Mouse (Mus musculus): ENCODE results near the gene Tmco4. TPM values are rescaled to one million over a fixed set of nuclear protein-coding genes. Genes with fewer than 3 reads are reported as not detected.

Gene Tmco4
- polyA plus RNA-seq, 1 experiment from 2014 or later = 2.2 TPM

- no peak for ATAC-seq (replicated peaks; ENCODE audit: insufficient number of reproducible peaks, low FRiP score, low TSS enrichment, low read depth)
- Histone ChIP-seq H3K9ac (replicated peaks; ENCODE audit: low read length) (no peak overlapping the region), H3K27ac (replicated peaks; ENCODE audit: low read depth, low read length) (no peak overlapping the region), H3K4me2 (ENCODE audit: low read depth, low read length) (no peak overlapping the region), H3K36me3 (replicated peaks; ENCODE audit: control insufficient read depth, insufficient read depth, low read depth, low read length) (no peaks in the 10 kb centered on the region), H3K4me1 (ENCODE audit: control insufficient read depth, insufficient read depth, low read length) (no peaks in the 10 kb centered on the region), H3K27me3 (ENCODE audit: control insufficient read depth, insufficient read depth, low read length) (no peaks in the 10 kb centered on the region), H3K9me3 (replicated peaks; ENCODE audit: control insufficient read depth, low read length) (no peaks in the 10 kb centered on the region), H3K4me3 (ENCODE audit: low read depth, low read length) (no peak overlapping the region)
- WGBS = 55% methylated on average over 6 of the region's 6 CpGs
- DNase-seq (ENCODE audit: low spot score) = no peak
Measured at GRCm38 (mm10) chr4:139007981-139008536, 35.4 kb downstream of the Tmco4 start.

- ATAC-seq (replicated peaks; ENCODE audit: insufficient number of reproducible peaks, low FRiP score, low TSS enrichment, low read depth) (no peak), DNase-seq (ENCODE audit: low spot score) (no peak)
- Histone ChIP-seq H3K9ac (replicated peaks; ENCODE audit: low read length) (no peak overlapping the region), H3K4me1 (ENCODE audit: control insufficient read depth, insufficient read depth, low read length) (no peaks in the 10 kb centered on the region), H3K27ac (replicated peaks; ENCODE audit: low read depth, low read length) (no peak overlapping the region), H3K4me2 (ENCODE audit: low read depth, low read length) (no peak overlapping the region), H3K4me3 (ENCODE audit: low read depth, low read length) (no peak overlapping the region), H3K36me3 (replicated peaks; ENCODE audit: control insufficient read depth, insufficient read depth, low read depth, low read length) (no peaks in the 10 kb centered on the region), H3K9me3 (replicated peaks; ENCODE audit: control insufficient read depth, low read length) (no peaks in the 10 kb centered on the region), H3K27me3 (ENCODE audit: control insufficient read depth, insufficient read depth, low read length) (no peaks in the 10 kb centered on the region)
- 97% methylated on average over 13 of the region's 13 CpGs for WGBS
Measured at GRCm38 (mm10) chr4:139011201-139011702, 38.6 kb downstream of the Tmco4 start.

DNA sequence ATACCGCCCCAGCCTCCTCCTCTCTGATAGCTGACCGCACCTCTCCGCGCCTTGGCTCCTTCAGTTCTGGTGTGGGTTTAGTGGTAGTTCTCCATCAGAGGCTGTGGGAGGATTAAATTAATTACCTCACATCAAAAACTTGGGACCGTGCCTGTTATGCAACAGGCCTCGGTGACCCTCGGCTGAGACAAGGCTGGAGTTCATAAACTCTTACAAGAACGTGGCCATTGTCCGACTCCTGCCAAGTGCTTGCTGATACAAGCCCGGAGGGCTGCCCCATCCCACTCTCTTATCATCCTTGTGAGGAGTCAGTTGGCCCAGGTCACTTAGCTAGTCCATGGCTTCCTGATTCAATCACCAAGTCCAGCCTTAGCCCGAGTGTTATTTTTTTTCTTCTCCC, 40.6 kb downstream of the Tmco4 start:
- DNase-seq (ENCODE audit: low spot score) = no peak

DNA sequence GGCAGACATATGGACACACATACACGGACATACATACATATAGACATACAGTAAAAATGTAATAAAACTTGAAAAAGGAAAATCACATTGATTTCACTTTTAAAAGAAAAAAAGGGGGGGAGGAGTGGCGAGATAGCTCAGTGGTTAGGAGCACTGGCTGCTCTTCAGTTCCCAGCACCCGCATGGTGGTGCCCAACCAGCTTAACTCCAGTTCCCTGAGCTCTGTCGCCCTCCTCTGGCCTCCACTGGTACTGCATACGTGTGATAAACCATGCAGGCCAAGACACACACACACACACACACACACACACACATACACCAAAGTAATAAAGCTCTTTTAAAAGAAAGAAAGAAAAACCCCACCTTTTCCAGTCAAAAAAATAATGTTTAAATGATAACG, 42.1 kb downstream of the Tmco4 start:
- Histone ChIP-seq H3K9ac (replicated peaks; ENCODE audit: low read length) (no peak overlapping the region), H3K36me3 (replicated peaks; ENCODE audit: control insufficient read depth, insufficient read depth, low read depth, low read length) (no peaks in the 10 kb centered on the region), H3K9me3 (replicated peaks; ENCODE audit: control insufficient read depth, low read length) (no peaks in the 10 kb centered on the region), H3K4me2 (ENCODE audit: low read depth, low read length) (no peak overlapping the region), H3K4me3 (ENCODE audit: low read depth, low read length) (no peak overlapping the region), H3K27me3 (ENCODE audit: control insufficient read depth, insufficient read depth, low read length) (no peaks in the 10 kb centered on the region), H3K4me1 (ENCODE audit: control insufficient read depth, insufficient read depth, low read length) (no peaks in the 10 kb centered on the region), H3K27ac (replicated peaks; ENCODE audit: low read depth, low read length) (no peak overlapping the region)
- DNase-seq (ENCODE audit: low spot score) = no peak
- WGBS = 72% methylated on average over 6 of the region's 6 CpGs
- ATAC-seq (replicated peaks; ENCODE audit: insufficient number of reproducible peaks, low FRiP score, low TSS enrichment, low read depth) = no peak

More for the DNA sequence above, 40.6 kb downstream of the Tmco4 start:
- 90% methylated on average over 11 of the region's 11 CpGs for WGBS
- Histone ChIP-seq H3K4me2 (ENCODE audit: low read depth, low read length) (no peak overlapping the region), H3K27ac (replicated peaks; ENCODE audit: low read depth, low read length) (no peak overlapping the region), H3K9ac (replicated peaks; ENCODE audit: low read length) (no peak overlapping the region), H3K4me3 (ENCODE audit: low read depth, low read length) (no peak overlapping the region), H3K36me3 (replicated peaks; ENCODE audit: control insufficient read depth, insufficient read depth, low read depth, low read length) (no peaks in the 10 kb centered on the region), H3K27me3 (ENCODE audit: control insufficient read depth, insufficient read depth, low read length) (no peaks in the 10 kb centered on the region), H3K4me1 (ENCODE audit: control insufficient read depth, insufficient read depth, low read length) (no peaks in the 10 kb centered on the region), H3K9me3 (replicated peaks; ENCODE audit: control insufficient read depth, low read length) (no peaks in the 10 kb centered on the region)
- ATAC-seq (replicated peaks; ENCODE audit: insufficient number of reproducible peaks, low FRiP score, low TSS enrichment, low read depth) = no peak

DNA sequence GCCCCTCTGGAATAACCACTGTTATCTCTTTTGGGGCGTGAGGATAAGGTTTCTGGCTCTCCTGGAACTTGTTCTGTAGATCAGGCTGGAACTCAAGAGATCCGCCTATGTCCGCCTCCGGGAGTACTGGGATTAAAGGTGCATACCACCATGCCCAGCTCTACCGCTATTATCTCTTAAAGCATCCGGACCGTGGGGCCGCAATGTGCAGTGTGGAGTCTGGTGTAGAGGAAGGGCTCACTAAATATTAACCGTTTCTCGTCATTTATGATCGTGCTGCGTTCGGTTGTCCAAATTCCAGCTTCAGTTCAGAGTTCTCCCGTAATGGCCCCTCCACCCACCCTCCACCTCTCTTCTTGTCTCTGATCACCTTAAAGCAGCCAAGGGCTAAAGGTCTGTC, 45.7 kb downstream of the Tmco4 start:
- no peaks in the 10 kb centered on the region for H3K27me3 ChIP-seq (ENCODE audit: control insufficient read depth, insufficient read depth, low read length)
- H3K27ac ChIP-seq (replicated peaks; ENCODE audit: low read depth, low read length) = no peak overlapping the region
- DNase-seq (ENCODE audit: low spot score) (no peak), ATAC-seq (replicated peaks; ENCODE audit: insufficient number of reproducible peaks, low FRiP score, low TSS enrichment, low read depth) (no peak)
- no peak overlapping the region for H3K4me3 ChIP-seq (ENCODE audit: low read depth, low read length)
- WGBS = 87% methylated on average over 14 of the region's 14 CpGs
- no peaks in the 10 kb centered on the region for H3K9me3 ChIP-seq (replicated peaks; ENCODE audit: control insufficient read depth, low read length)
- no peak overlapping the region for H3K9ac ChIP-seq (replicated peaks; ENCODE audit: low read length)
- H3K4me1 ChIP-seq (ENCODE audit: control insufficient read depth, insufficient read depth, low read length) = no peaks in the 10 kb centered on the region
- H3K4me2 ChIP-seq (ENCODE audit: low read depth, low read length) = no peak overlapping the region
- H3K36me3 ChIP-seq (replicated peaks; ENCODE audit: control insufficient read depth, insufficient read depth, low read depth, low read length) = no peaks in the 10 kb centered on the region

GRCm38 (mm10) chr4:139018976-139019375, 46.3 kb downstream of the Tmco4 start:
- 66% methylated on average over 4 of the region's 4 CpGs for WGBS
- Histone ChIP-seq H3K27me3 (ENCODE audit: control insufficient read depth, insufficient read depth, low read length) (no peaks in the 10 kb centered on the region), H3K27ac (replicated peaks; ENCODE audit: low read depth, low read length) (no peak overlapping the region), H3K4me3 (ENCODE audit: low read depth, low read length) (no peak overlapping the region), H3K4me1 (ENCODE audit: control insufficient read depth, insufficient read depth, low read length) (no peaks in the 10 kb centered on the region), H3K36me3 (replicated peaks; ENCODE audit: control insufficient read depth, insufficient read depth, low read depth, low read length) (no peaks in the 10 kb centered on the region), H3K9me3 (replicated peaks; ENCODE audit: control insufficient read depth, low read length) (no peaks in the 10 kb centered on the region), H3K9ac (replicated peaks; ENCODE audit: low read length) (no peak overlapping the region), H3K4me2 (ENCODE audit: low read depth, low read length) (no peak overlapping the region)
- DNase-seq (ENCODE audit: low spot score) = no peak
- no peak for ATAC-seq (replicated peaks; ENCODE audit: insufficient number of reproducible peaks, low FRiP score, low TSS enrichment, low read depth)

DNA sequence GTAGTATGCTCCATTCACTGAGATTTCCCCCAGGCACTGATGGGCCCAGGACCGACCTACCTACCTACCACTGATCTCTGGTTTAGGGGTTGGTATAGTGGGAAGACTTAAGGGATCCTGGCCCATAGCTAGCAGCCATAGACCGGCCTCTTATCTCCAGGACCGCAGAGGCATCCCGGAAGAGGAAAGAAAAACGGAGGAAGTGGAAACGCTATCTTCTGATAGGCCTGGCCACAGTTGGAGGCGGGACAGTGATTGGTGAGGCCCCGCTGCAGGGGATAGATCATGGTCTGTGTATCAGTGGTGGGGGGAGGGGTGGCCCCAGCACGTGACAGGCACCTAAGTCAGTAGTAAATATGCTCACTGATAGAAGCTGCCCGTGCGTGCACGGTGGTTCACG, 46.7 kb downstream of the Tmco4 start:
- Histone ChIP-seq H3K9ac (replicated peaks; ENCODE audit: low read length) (no peak overlapping the region), H3K4me3 (ENCODE audit: low read depth, low read length) (no peak overlapping the region), H3K27me3 (ENCODE audit: control insufficient read depth, insufficient read depth, low read length) (no peaks in the 10 kb centered on the region), H3K9me3 (replicated peaks; ENCODE audit: control insufficient read depth, low read length) (no peaks in the 10 kb centered on the region), H3K36me3 (replicated peaks; ENCODE audit: control insufficient read depth, insufficient read depth, low read depth, low read length) (no peaks in the 10 kb centered on the region), H3K4me2 (ENCODE audit: low read depth, low read length) (no peak overlapping the region), H3K4me1 (ENCODE audit: control insufficient read depth, insufficient read depth, low read length) (no peaks in the 10 kb centered on the region), H3K27ac (replicated peaks; ENCODE audit: low read depth, low read length) (no peak overlapping the region)
- ATAC-seq (replicated peaks; ENCODE audit: insufficient number of reproducible peaks, low FRiP score, low TSS enrichment, low read depth) (no peak), DNase-seq (ENCODE audit: low spot score) (no peak)
- 71% methylated on average over 13 of the region's 13 CpGs for WGBS

DNA sequence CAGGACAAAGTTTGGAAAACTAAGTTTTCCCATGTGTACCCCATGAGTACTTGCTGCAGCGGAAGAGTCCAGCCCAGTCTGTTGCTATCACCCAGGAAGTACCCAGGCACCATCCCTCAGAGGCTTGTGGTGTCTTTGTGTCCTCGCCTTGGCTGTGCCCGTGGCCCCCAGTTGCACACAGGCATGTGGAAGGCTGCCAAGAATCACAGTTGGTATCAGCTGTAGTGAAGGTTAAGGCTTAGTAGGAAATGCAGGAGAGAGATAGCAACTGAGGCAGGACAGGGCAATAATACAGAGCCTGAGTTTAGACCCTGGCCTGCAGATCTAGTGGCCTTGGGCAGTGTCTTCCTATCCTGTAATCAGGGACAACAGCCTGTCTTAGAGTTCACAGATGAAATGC, 47.7 kb downstream of the Tmco4 start:
- DNase-seq (ENCODE audit: low spot score) (no peak), ATAC-seq (replicated peaks; ENCODE audit: insufficient number of reproducible peaks, low FRiP score, low TSS enrichment, low read depth) (no peak)
- Histone ChIP-seq H3K9me3 (replicated peaks; ENCODE audit: control insufficient read depth, low read length) (no peaks in the 10 kb centered on the region), H3K27me3 (ENCODE audit: control insufficient read depth, insufficient read depth, low read length) (no peaks in the 10 kb centered on the region), H3K4me1 (ENCODE audit: control insufficient read depth, insufficient read depth, low read length) (no peaks in the 10 kb centered on the region), H3K36me3 (replicated peaks; ENCODE audit: control insufficient read depth, insufficient read depth, low read depth, low read length) (no peaks in the 10 kb centered on the region), H3K9ac (replicated peaks; ENCODE audit: low read length) (no peak overlapping the region), H3K4me3 (ENCODE audit: low read depth, low read length) (no peak overlapping the region), H3K27ac (replicated peaks; ENCODE audit: low read depth, low read length) (no peak overlapping the region), H3K4me2 (ENCODE audit: low read depth, low read length) (no peak overlapping the region)
- 91% methylated on average over 3 of the region's 3 CpGs for WGBS

Data from embryonic facial prominence, embryonic 11.5 days (tissue).